Mouse (Mus musculus) lung, adult 2 months (tissue): ENCODE data around the gene Gm37240. TPM values are rescaled to one million over a fixed set of nuclear protein-coding genes. Genes with fewer than 3 reads are reported as not detected.

ENCODE experiments used
- DNase-seq: peaks from one replicate; pipeline ENCODE4 v3.0.0; 2022
- H3K4me1 ChIP-seq: fragments of 200-500 bp; 2 replicates; pipeline ENCODE4 v1.6.1; 2011; ENCODE audit warnings: low read length; ENCODE audit not compliant: control insufficient read depth, insufficient read depth
- H3K4me3 ChIP-seq: fragments of 200-500 bp; replicated peaks from 2 replicates; pipeline ENCODE3; 2011; ENCODE audit warnings: low read depth, mild to moderate bottlenecking, control low read depth, low read length; ENCODE audit errors: extremely low read depth
- CTCF ChIP-seq: fragments of 200-500 bp; IDR thresholded peaks from 2 replicates; pipeline ENCODE4 v1.5.1; 2011; ENCODE audit warnings: mild to moderate bottlenecking, low read length, control low read depth; ENCODE audit not compliant: insufficient read depth
- POLR2A ChIP-seq: fragments of 200-500 bp; IDR thresholded peaks from 2 replicates; pipeline ENCODE4 v1.6.1; 2011; ENCODE audit warnings: low read depth, mild to moderate bottlenecking, control low read depth, low read length, borderline replicate concordance; ENCODE audit errors: extremely low read depth
- WGBS: fragments of 180-500 bp; shearing (Covaris S2); methylation state at CpG from one replicate; pipeline ENCODE4 v1.1.7; 2018; 5-methylcytosine and 5-hydroxymethylcytosine counted together
- polyA plus RNA-seq: library from polyadenylated mRNA; depleted of rRNA; stranded (reverse); fragments of >200 nt; gene quantifications from 2 replicates; pipeline ENCODE4 v1.2.3, GENCODE M21; 2012

The Gm37240 gene
- polyA plus RNA-seq, 1 experiment = 16.9 TPM

- WGBS = 85% methylated on average over 3 of the region's 3 CpGs
- no peak for TF ChIP-seq POLR2A
- no peak for TF ChIP-seq CTCF
- DNase-seq = no peak
- no peak overlapping the region for H3K4me3 ChIP-seq
- peaks cover 4% of the 10 kb centered on the region; the same call in 1 of the 2 replicates for H3K4me1 ChIP-seq
Measured at GRCm38 (mm10) chr3:84837984-84838383, 1049.3 kb downstream of the Gm37240 start.

- H3K4me3 ChIP-seq = no peak overlapping the region
- TF ChIP-seq CTCF (no peak), POLR2A (no peak)
- WGBS = 60% methylated on average over 5 of the region's 5 CpGs
- H3K4me1 ChIP-seq = peaks cover 4% of the 10 kb centered on the region; the same call in 1 of the 2 replicates
- DNase-seq = no peak
Measured at GRCm38 (mm10) chr3:84836029-84836428, 1051.3 kb downstream of the Gm37240 start.

GRCm38 (mm10) chr3:84829366-84829765, 1058.0 kb downstream of the Gm37240 start:
- TF ChIP-seq CTCF (no peak), POLR2A (no peak)
- Histone ChIP-seq H3K4me1 (peaks cover 12% of the 10 kb centered on the region), H3K4me3 (no peak overlapping the region)
- WGBS = 47% methylated on average over 1 of the region's 1 CpGs
- DNase-seq = no peak

GRCm38 (mm10) chr3:84827617-84828016, 1059.7 kb downstream of the Gm37240 start:
- Histone ChIP-seq H3K4me3 (no peak overlapping the region), H3K4me1 (peaks cover 12% of the 10 kb centered on the region)
- 59% methylated on average over 4 of the region's 4 CpGs for WGBS
- no peak for TF ChIP-seq CTCF
- TF ChIP-seq POLR2A = no peak
- DNase-seq = no peak

DNA sequence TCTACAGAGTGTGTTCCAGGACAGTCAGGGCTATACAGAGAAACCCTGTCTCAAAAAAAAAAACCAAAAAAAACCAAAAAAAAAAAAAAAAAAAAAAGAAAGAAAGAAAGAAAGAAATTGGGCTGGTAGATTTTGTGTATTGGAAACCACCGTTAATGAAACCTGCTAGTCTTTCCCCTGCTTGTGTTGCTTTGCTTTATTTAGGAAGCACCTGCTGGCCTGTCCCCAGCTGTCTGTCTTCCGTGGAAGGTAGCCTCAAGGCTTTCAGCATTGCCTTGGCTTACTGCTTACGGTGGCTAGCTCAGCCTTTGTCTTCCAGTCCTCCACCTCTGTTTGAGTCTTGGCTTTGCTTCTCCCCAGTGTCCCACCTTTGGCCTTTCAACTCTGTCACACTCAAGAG, 1060.4 kb downstream of the Gm37240 start:
- Histone ChIP-seq H3K4me1 (peaks cover 12% of the 10 kb centered on the region), H3K4me3 (no peak overlapping the region)
- DNase-seq = no peak
- 69% methylated on average over 3 of the region's 3 CpGs for WGBS
- TF ChIP-seq POLR2A = no peak
- no peak for TF ChIP-seq CTCF

GRCm38 (mm10) chr3:84826405-84826804, 1060.9 kb downstream of the Gm37240 start:
- no peak for DNase-seq
- 20% methylated on average over 3 of the region's 3 CpGs for WGBS
- H3K4me3 ChIP-seq = no peak overlapping the region
- TF ChIP-seq POLR2A (no peak), CTCF (no peak)
- H3K4me1 ChIP-seq = peaks cover 12% of the 10 kb centered on the region

- TF ChIP-seq CTCF (no peak), POLR2A (no peak)
- WGBS = 23% methylated on average over 5 of the region's 5 CpGs
- DNase-seq = no peak
- Histone ChIP-seq H3K4me3 (no peak overlapping the region), H3K4me1 (peaks cover 12% of the 10 kb centered on the region)
Measured at GRCm38 (mm10) chr3:84825990-84826389, 1061.3 kb downstream of the Gm37240 start.

DNA sequence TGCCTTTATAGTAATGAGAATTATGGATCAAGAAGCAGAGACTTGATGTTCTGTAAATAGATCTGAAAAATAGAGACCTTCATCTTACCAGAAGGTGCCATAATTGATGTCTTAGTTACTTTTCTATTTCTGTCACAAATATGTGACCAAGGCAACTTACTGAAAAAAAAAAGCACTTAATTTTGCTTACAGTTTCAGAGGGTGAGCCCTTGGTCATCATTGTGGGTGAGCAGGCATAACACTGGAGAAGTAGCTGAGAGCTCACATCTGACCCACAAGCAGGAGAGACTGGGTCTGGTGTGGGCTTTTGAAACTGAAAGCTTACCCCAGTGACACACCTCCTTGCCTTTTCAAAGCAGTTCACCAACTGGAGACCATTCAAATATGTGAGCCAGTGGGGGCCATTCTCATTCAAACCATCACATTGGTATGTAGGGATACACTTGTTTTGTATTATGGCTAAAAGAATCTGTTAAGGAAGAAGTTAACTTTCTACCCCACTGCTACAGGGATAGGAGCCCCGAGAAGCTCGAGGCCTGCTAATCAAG, 1066.6 kb downstream of the Gm37240 start:
- WGBS = 85% methylated on average over 2 of the region's 2 CpGs
- DNase-seq = no peak
- no peak overlapping the region for H3K4me3 ChIP-seq
- no peak for TF ChIP-seq POLR2A
- no peak for TF ChIP-seq CTCF
- H3K4me1 ChIP-seq = peaks cover under 1% of the 10 kb centered on the region

- 78% methylated on average over 1 of the region's 1 CpGs for WGBS
- DNase-seq = no peak
- H3K4me1 ChIP-seq = no peaks in the 10 kb centered on the region; the same call in 1 of the 2 replicates
- no peak overlapping the region for H3K4me3 ChIP-seq
- TF ChIP-seq CTCF (no peak), POLR2A (no peak)
Measured at GRCm38 (mm10) chr3:84816951-84817350, 1070.4 kb downstream of the Gm37240 start.

DNA sequence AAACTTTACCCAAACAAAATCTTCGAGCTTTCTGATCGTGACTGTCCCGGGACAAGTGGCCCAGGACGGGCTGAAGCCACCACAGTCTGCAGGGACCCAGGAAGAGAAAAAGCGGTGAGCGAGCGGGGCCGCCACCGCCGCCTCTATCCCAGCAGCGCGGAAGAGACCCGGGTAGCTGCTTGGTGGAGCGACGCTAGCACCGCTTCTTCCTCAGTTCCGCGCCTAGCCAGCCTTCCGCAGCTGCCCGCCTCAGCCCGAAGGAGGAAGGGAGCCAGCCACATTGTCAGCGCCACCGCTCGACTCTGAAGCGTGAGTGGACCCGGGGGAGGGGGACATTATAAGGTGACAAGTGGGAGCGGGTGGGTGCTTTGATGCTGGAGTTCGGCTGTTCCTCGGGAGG, 1071.9 kb downstream of the Gm37240 start:
- TF ChIP-seq CTCF = no peak
- no peak for TF ChIP-seq POLR2A
- H3K4me3 ChIP-seq = peak overlapping the region; percentile 91
- WGBS = 1% methylated on average over 29 of the region's 29 CpGs
- DNase-seq = peak; percentile 38
- H3K4me1 ChIP-seq = no peaks in the 10 kb centered on the region; the same call in 1 of the 2 replicates

GRCm38 (mm10) chr3:84814762-84815381, 1072.4 kb downstream of the Gm37240 start, which contains the start of gene Fbxw7:
Gene Fbxw7, plus strand, starts transcription at chr3:84815268.
- peak within 1 kb of the TSS; percentile 96 for H3K4me3 ChIP-seq
- WGBS = under 1% methylated on average over 40 of the region's 76 CpGs
- no peaks in the 10 kb centered on the region; the same call in 1 of the 2 replicates for H3K4me1 ChIP-seq
- no peak for DNase-seq
- TF ChIP-seq CTCF (no peak), POLR2A (no peak)
